Mouse (Mus musculus) heart, adult 2 months (tissue): ENCODE results near the gene Agbl4.

Experiments used
- CTCF ChIP-seq: fragments of 200-600 bp; IDR thresholded peaks from 2 replicates; pipeline ENCODE4 v1.8.1; 2022; ENCODE audit warnings: antibody characterized with exemption, mild to moderate bottlenecking, moderate library complexity
- EP300 ChIP-seq: fragments of 200-500 bp; IDR thresholded peaks from 2 replicates; pipeline ENCODE4 v1.6.1; 2011; ENCODE audit warnings: low read depth, low read length, control low read depth; ENCODE audit not compliant: insufficient read depth
- POLR2A ChIP-seq: fragments of 200-500 bp; IDR thresholded peaks from 2 replicates; pipeline ENCODE4 v1.6.1; 2011; ENCODE audit warnings: mild to moderate bottlenecking, low read depth, low read length, control low read depth; ENCODE audit not compliant: insufficient read depth

DNA sequence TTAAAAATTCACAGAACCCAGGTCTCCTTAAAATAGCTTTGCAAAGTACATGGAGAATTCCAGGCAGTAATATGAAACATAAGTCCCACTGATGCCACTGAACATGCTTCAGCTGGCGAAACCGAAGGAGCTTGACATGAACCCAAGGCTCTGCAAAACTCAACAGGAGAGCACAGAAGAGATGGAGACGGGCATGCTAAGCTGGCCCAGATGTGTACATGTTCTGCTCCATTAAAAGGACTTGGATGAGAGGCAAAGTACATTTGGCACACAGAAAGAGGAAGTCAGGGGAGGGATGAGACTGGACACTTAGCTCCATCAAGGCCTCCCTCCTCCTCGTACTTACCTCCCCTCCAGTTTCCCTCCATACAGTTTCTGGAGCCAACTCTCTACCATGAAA lies 1013.3 kb downstream of the Agbl4 start:
- TF ChIP-seq EP300 (no peak), CTCF (no peak), POLR2A (no peak)
